In the genomic region with DNA sequence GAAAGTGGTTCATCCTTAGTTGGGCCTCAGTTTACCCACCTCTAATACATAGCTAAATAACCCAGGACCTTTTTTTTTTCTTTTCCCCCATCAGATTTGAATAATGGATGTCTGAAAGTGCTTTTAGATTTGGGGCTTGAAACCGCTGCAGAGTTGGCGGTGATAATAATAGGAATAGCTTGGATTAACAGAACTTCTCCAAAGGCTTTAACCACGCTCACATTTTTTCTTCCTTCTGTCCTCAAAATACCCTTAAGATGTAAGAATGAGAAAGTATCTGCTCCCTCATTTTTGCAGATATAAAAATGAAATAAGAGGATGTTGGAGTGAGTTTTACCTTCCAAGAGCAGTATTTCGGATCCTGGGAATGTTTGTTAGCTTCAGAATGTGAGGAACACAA, we compare ENCODE assay signal across 16 mouse cellular contexts.
"Had no signal": no experiment of that assay in that cellular context is flagged by ENCODE, and none has a peak within 500 bp of the region (broad histone marks: within the 10 kb centered on the region; RNA-seq: fewer than 3 reads in every experiment).

No protein-coding gene starts in this region.

- DNase-seq: gastrocnemius, postnatal 14 days; gastrocnemius, postnatal 36 days; heart, adult 18-20 months; heart, postnatal 10 days; heart, postnatal 4 days; kidney, adult 18-20 months; kidney, adult 8-10 months; kidney, postnatal 10 days; kidney, postnatal 25 days; kidney, postnatal 4 days; liver; liver, embryonic 13.5 days had no signal

- ATAC-seq: hindbrain, embryonic 16.5 days; inflammation-experienced regulatory T-cells, adult 6 months; intestine, embryonic 15.5 days; intestine, postnatal 0 days had no signal
